Mouse (Mus musculus) lung, postnatal 10 days (tissue): ENCODE data around the gene Tmem30b.
A peak's percentile ranks its signal among the peaks of the same experiment; 100 is the strongest.

Experiments
- DNase-seq: peaks from one replicate; pipeline ENCODE4 v3.0.0; 2021

Tmem30b gene

DNA sequence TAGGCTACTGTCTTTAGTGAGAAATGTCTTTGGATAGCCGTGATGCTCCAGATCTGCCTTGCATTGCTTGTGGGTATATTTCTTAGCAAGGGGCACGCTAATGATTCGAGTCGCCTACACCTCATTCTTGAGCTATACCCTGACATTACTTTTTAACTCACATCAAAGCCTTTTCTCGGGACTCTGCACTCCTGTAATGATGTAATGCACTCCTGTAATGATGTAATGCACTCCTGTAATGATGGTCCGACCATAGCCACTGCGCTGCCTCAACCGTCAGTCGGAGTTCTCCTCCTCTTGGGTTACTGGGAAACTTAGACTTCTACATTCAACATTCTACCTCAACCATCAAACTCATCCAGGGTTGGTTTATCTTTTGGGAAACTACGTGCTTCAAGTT lies 32.2 kb downstream of the Tmem30b start:
- no peak for DNase-seq

- no peak for DNase-seq
These were observed 34.6 kb downstream of the Tmem30b start for GRCm38 (mm10) chr12:73511467-73512047.

- DNase-seq = peak; percentile 48
These were observed 39.1 kb downstream of the Tmem30b start for GRCm38 (mm10) chr12:73507105-73507504.

- no peak for DNase-seq
These were observed 39.5 kb downstream of the Tmem30b start for GRCm38 (mm10) chr12:73506648-73507047.

- DNase-seq = no peak
These were observed 45.4 kb downstream of the Tmem30b start for GRCm38 (mm10) chr12:73500689-73501326.

DNA sequence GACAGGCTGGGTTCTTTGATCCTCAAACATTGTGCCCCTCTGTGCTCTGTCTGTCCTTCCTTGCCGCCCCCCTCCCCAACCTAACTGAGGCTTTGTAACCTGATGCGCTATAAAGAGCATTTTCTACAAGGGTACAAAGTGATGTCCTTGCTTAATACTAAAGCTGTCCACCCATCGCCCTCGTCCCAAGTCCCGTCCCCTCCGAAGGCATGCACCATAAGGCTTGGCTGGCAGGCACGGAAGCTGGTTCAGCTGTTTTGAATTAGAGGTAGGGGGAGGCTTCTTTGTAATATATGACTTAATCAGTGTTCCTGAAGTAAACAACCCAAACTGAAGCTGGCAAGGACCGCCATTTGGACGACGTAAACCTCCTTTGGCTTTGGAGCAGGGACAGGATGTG lies 51.0 kb downstream of the Tmem30b start:
- no peak for DNase-seq

- DNase-seq = no peak
These were observed 52.2 kb downstream of the Tmem30b start for GRCm38 (mm10) chr12:73493929-73494530.
